Mouse (Mus musculus): ENCODE data around the gene Cep250. TPM values are rescaled to one million over a fixed set of nuclear protein-coding genes. Genes with fewer than 3 reads are reported as not detected.

The Cep250 gene
- polyA plus RNA-seq, 3 experiments from 2014 or later = 30.4 to 48.2 (median 47.9) TPM

- ATAC-seq = no peak
These were observed 17.1 kb downstream of the Cep250 start for GRCm38 (mm10) chr2:155973348-155973747.

GRCm38 (mm10) chr2:155974087-155974731 is 18.0 kb downstream of the Cep250 start:
- no peak for ATAC-seq

DNA sequence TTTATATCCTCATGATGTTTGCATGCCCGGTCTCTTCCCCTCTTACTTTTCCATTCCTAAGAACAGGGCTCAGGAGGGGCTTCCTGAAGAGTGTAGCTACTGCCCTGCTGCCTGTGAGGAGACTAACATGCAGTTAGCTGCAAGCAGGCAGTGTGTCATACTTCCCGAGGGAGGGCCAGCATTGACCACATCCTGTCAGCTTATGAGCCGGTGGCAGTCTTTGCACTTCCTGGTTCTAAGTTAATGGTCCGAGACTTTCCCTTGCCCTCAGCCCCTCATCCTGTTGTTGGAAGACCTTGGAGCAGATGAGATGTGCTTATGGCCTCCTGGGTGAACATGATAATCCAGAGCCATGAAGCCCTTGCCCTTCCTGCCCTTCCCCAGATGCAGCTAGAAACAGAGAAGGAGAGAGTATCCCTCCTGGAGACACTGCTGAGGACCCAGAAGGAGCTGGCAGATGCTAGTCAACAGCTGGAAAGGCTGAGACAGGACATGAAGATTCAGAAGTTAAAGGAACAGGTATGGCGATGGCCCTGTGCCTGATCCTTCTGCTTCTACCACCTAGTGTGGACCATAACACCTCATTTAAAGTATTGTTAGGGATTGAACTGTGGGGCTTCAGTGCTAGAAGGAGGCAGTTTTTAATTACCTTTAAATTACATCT is 23.2 kb downstream of the Cep250 start:
- ATAC-seq = peak; percentile 99

GRCm38 (mm10) chr2:155985776-155986175 is 29.5 kb downstream of the Cep250 start:
- ATAC-seq = no peak

GRCm38 (mm10) chr2:155987131-155987530 is 30.9 kb downstream of the Cep250 start:
- ATAC-seq = no peak

- ATAC-seq = no peak
These were observed 32.8 kb downstream of the Cep250 start for GRCm38 (mm10) chr2:155989085-155989484.

DNA sequence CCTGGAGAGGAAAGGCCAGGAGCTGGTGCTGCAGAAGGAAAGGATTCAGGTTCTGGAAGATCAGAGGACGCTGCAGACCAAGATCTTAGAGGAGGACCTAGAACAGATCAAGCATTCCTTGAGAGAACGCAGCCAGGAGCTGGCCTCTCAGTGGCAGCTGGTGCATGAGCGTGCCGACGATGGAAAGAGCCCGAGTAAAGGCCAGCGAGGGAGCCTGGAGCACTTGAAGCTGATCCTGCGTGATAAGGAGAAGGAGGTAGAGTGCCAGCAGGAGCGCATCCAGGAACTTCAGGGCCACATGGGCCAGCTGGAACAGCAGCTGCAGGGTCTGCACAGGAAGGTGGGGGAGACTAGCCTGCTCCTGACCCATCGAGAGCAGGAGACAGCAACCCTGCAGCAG is 34.9 kb downstream of the Cep250 start:
- ATAC-seq = no peak

GRCm38 (mm10) chr2:155991863-155992321 is 35.6 kb downstream of the Cep250 start:
- no peak for ATAC-seq

- no peak for ATAC-seq
These were observed 49.1 kb downstream of the Cep250 start for GRCm38 (mm10) chr2:156005393-156005792.

DNA sequence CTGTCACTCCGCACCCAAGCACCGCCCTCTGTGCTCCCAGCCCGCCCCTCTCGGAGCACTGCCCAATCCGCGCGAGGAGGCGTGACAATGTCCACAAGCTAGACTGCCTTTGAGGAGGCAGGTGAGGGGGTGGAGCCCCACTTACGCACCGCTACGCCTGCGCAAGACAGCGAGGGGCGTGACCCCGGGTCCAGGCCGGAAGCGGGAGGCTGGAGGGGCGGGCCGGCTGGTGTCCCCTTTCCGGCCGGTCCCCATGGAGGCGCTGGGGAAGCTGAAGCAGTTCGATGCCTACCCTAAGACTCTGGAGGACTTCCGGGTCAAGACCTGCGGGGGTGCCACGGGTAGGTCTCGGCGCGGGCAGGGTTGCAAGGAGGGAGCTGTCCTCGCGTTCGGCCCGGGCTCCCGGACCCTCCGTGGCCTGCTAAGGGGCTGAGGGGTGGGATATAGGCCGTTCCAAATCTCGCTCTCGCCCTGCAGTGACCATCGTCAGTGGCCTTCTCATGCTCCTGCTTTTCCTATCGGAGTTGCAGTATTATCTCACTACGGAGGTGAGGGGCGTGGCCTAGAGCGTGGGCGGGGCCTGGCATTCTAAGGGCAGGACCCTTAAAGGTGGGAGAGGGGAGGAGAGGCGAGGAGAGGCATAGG is 51.8 kb downstream of the Cep250 start, which contains the start of the genes 6430550D23Rik and Ergic3:
Gene 6430550D23Rik, minus strand, starts transcription at position 90 of the 645 bp plus-strand sequence.
Gene Ergic3, plus strand, starts transcription at position 158 of the 645 bp plus-strand sequence.
- peak; percentile 99 for ATAC-seq

DNA sequence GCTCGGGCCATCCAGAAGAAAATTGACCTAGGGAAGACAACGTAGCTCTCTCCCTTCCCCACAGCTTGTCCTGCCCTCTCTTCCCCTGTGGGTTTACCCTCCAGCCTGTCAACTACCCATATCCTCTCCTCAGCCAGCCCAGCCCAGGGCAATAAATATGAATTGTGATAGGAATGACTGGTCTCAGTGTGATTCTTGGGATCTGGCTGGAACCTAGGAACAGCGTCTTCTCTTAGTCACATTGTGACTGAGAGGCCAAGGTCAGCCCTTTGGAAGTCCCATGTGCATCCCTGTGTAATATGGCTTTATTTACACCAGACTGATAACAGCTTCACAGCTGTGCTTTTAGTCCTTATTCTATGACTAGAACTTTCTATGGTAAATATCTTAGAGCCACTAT is 61.8 kb downstream of the Cep250 start:
- no peak for ATAC-seq

DNA sequence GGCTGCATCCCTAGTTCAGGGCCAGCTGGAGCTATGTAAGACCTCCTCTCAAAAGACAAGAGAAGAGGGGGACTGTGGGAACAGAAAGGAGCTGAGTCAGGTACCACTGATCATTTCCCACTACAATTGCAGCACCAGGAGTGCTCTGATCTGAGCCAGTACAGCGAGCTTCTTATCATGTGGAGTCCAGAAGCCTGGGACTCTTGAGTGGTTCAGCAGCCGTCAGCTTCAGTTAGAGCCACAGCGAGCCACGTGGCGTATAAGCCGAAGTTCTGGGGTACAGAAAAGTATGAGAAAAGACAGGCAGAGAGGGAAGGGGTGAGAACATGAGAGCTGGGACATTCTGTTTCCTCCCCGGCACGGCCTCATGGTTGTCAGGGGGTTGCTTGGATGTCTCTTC is 65.0 kb downstream of the Cep250 start:
- no peak for ATAC-seq

DNA sequence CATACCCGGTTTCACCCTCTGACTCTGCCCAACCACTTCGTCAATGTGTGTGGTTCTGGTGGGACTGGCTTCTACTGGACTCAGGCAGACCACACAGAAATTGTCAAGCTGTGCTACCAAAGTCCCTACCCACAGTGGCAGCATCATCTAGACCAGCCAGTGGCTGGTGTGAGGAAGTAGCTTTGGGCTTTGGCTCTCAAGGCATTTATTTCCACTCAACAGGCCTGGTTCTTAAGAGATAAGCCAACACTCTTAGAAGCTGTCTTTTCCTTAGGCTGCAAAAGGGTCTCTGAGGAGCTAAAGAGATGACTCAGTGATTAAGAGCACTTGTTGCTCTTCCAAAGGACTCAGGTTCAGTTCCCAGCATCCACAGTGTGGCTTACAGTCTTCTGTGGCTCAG is 65.5 kb downstream of the Cep250 start:
- ATAC-seq = no peak

DNA sequence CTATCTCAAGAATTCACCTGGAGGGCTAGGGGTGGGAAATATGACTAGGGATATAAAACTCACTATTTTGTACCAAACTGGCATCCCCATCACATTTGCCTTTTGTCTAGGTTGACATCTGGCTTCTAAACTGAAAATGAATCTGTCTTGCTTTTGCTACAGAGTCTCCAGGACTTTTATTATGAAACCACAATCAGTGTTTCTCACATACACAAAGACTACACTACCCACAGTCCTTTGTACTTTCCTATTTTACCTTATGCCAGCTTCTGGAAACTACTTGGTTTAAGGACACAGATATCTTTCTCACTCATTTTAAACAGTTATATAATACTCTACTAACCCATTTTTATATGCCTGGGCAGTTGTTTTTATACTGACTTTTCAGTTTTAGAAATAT is 69.2 kb downstream of the Cep250 start:
- ATAC-seq = no peak

DNA sequence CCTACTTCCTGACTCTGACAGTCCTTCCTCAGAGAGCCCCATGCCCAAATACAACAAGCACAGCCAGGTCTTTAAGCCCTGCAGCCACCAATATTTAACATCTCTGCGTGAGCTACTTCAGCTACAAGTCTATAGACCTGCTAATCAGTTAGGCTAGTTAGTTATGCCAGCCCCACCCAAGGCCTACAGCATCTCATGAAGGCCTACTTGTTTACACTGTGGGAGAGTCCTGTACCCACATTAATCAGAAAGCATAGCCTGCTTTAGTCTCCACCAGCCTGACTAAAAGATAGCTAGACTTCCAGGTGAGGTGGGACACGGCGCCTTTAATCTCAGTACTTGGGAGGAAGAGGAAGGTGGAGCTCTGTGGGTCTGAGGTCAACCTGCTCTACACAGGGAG is 83.1 kb downstream of the Cep250 start:
- ATAC-seq = no peak

GRCm38 (mm10) chr2:156042903-156043302 is 86.6 kb downstream of the Cep250 start:
- ATAC-seq = no peak

DNA sequence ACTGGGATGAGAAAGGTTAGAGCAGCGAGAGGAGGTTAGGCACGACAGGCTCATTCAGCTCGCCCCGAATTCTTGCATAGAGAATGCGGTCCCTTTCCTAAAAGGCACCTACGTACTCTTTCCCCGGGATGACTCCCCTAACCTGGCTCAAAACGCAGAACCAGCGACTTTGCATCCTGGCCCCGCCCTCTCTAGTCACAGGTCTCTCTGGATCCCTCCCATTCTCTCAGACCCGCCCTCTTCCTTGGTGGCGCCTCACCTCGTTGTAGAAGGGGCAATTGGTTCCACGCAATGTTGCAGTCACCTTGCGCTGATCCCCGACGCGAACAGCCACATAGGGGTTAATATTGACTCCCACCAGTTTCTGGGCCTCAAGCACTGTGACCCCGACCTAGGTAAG is 91.7 kb downstream of the Cep250 start:
- ATAC-seq = no peak

Other genes with a start within 250 kb of the Cep250 start
- 10 to 100 TPM; 38.5 to 41.2 (median 39.8) TPM for gene Edem2, start 227.0 kb upstream of the Cep250 start, polyA plus RNA-seq (2017; shearing (Covaris generic))
- gene Gm17581, start 220.6 kb upstream of the Cep250 start, polyA plus RNA-seq (2017; shearing (Covaris generic)) = not detected
- under 1 TPM in 1 of 3 experiments, not detected in 2; 0.23 TPM for gene Procr, start 205.3 kb upstream of the Cep250 start, polyA plus RNA-seq (2017; shearing (Covaris generic))
- not detected for gene Mmp24, start 181.1 kb upstream of the Cep250 start, polyA plus RNA-seq (2017; shearing (Covaris generic))
- gene BC029722, start 137.0 kb upstream of the Cep250 start, polyA plus RNA-seq (2017; shearing (Covaris generic)) = 10 to 100 TPM; 12.6 to 16.8 (median 15.9) TPM
- 10 to 100 TPM; 65.0 to 78.8 (median 71.9) TPM for gene Eif6, start 129.5 kb upstream of the Cep250 start, polyA plus RNA-seq (2017; shearing (Covaris generic))
- gene Fam83c, start 121.6 kb upstream of the Cep250 start, polyA plus RNA-seq (2017; shearing (Covaris generic)) = not detected
- gene Uqcc1, start 26.1 kb upstream of the Cep250 start, polyA plus RNA-seq (2017; shearing (Covaris generic)) = 10 to 100 TPM; 34.5 to 47.4 (median 36.3) TPM
- gene Gm15557, start 15.7 kb upstream of the Cep250 start, polyA plus RNA-seq (2017; shearing (Covaris generic)) = not detected
- not detected for gene Gdf5, start 11.1 kb upstream of the Cep250 start, polyA plus RNA-seq (2017; shearing (Covaris generic))
- gene 6430550D23Rik, start 51.5 kb downstream of the Cep250 start, polyA plus RNA-seq (2017; shearing (Covaris generic)) = 1 to 10 TPM; 1.4 to 1.8 (median 1.7) TPM
- gene Ergic3, start 51.6 kb downstream of the Cep250 start, polyA plus RNA-seq (2017; shearing (Covaris generic)) = 100 to 1,000 TPM in 2 of 3 experiments, 10 to 100 TPM in 1; 97.9 to 172 (median 128) TPM
- not detected for gene Fer1l4, start 96.5 kb downstream of the Cep250 start, polyA plus RNA-seq (2017; shearing (Covaris generic))
- gene Spag4, start 108.7 kb downstream of the Cep250 start, polyA plus RNA-seq (2017; shearing (Covaris generic)) = under 1 TPM in 1 of 3 experiments, not detected in 2; 0.13 TPM
- gene Cpne1, start 155.5 kb downstream of the Cep250 start, polyA plus RNA-seq (2017; shearing (Covaris generic)) = 10 to 100 TPM; 43.3 to 63.8 (median 46.2) TPM
- 10 to 100 TPM; 11.7 to 20.0 (median 18.2) TPM for gene Rbm12, start 155.5 kb downstream of the Cep250 start, polyA plus RNA-seq (2017; shearing (Covaris generic))
- 10 to 100 TPM in 1 of 3 experiments, 1 to 10 TPM in 2; 5.9 to 12.5 (median 10.0) TPM for gene Gm28036, start 170.6 kb downstream of the Cep250 start, polyA plus RNA-seq (2017; shearing (Covaris generic))
- 100 to 1,000 TPM; 144 to 170 (median 160) TPM for gene Romo1, start 187.6 kb downstream of the Cep250 start, polyA plus RNA-seq (2017; shearing (Covaris generic))
- 10 to 100 TPM; 34.3 to 43.0 (median 36.7) TPM for gene Nfs1, start 187.7 kb downstream of the Cep250 start, polyA plus RNA-seq (2017; shearing (Covaris generic))
- gene Rbm39, start 223.8 kb downstream of the Cep250 start, polyA plus RNA-seq (2017; shearing (Covaris generic)) = 100 to 1,000 TPM; 572 to 796 (median 746) TPM
- 100 to 1,000 TPM in 1 of 3 experiments, 10 to 100 TPM in 2; 56.7 to 100 (median 81.3) TPM for gene Phf20, start 240.0 kb downstream of the Cep250 start, polyA plus RNA-seq (2017; shearing (Covaris generic))